Mouse (Mus musculus): Measurements from ENCODE around the gene Fzd10. TPM values are rescaled to one million over a fixed set of nuclear protein-coding genes. Genes with fewer than 3 reads are reported as not detected.

The Fzd10 gene
- polyA plus RNA-seq (2012; rRNA removed) = 0.01 and 0.03 TPM in 2 replicates

DNA sequence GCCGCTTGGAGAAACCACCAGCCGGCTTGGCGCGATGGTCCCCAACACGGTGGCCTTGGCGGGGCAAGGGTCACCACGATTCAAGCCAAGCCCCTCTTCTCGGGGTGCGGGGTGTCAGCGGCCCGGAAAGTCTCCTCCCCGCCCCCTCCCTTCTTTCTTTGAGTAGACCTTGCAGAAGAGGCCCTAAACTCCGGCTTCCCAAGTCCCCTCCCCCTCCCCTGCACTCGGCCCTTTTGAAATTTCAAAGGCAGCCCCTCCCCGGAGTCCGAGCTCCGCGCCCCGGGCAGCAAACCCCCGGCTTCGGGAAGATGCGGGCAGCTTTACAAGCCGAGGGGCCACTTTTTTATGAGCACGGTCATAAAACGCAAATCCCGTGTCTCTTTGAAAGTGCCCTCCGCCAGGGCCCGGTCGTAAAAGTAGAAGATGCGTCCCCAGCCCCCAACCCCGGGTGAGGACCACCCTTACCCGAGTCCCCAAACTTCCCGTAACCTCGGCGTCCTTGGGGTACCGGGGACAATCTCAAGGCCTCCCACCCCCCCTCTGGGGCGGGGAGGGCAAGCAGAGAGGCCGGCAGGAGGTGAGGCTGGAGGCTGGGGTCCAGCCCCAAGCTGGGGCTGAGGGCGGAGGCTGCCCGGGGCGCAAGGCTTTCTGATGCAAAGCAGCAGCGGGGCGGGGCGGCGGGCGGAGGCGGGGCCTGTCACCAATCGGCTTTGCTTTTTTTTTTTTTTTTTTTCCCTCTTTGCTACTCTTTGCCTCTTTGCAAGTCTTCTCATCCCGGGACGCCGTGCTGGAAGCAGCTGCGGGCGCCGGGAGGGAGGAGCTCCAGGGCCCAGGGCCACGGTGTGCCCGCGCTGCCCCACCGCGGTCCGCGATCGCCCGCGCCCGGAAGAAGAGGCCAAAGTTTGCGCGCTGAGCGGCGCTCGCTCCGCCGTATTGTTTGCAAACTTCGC is at the start of gene Fzd10:
TSS of gene Fzd10 (plus strand) at position 773 of the 950 bp plus-strand sequence.

Other genes starting within 250 kb of the Fzd10 start
- 0.01 TPM in 1 of 2 replicates, not detected in the other for gene Tmem132d, start 167.8 kb upstream of the Fzd10 start, polyA plus RNA-seq (2012; rRNA removed)
- gene Piwil1, start 101.7 kb downstream of the Fzd10 start, polyA plus RNA-seq (2012; rRNA removed) = not detected in 2 replicates